Mouse (Mus musculus) olfactory bulb, adult 2 months (tissue): ENCODE results near the gene Minar1.

Source experiments
- CTCF ChIP-seq: fragments of 200-500 bp; IDR thresholded peaks from 2 replicates; pipeline ENCODE4 v1.5.1; 2012; ENCODE audit warnings: low read depth, mild to moderate bottlenecking, low read length, moderate library complexity; ENCODE audit not compliant: insufficient read depth
- POLR2A ChIP-seq: fragments of 200-500 bp; IDR thresholded peaks from 2 replicates; pipeline ENCODE4 v1.6.1; 2012; ENCODE audit warnings: mild to moderate bottlenecking, low read depth, low read length, moderate library complexity; ENCODE audit not compliant: insufficient read depth

DNA sequence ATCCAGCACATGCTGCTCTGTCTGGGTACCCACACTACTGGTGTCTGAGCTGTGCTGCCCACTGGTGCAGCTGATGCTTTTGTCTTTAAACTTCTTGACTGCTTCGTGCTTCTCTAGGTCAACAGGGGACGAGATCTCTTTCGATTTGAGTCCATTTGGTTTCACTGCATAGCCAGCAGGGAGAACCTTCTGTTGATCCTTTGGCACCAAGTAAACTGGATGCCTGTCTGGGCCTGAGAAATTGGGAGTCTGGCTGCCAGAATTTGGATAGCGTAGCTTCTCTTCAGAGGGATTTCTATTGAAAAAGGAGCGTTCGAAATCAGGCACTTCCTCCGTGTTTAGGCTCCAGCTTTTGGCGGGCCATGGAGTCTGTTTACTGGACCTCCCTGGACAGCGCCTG is 21.0 kb downstream of the Minar1 start:
- TF ChIP-seq CTCF (no peak), POLR2A (no peak)
